Mouse (Mus musculus) thymus, postnatal 25 days (tissue): Measurements from ENCODE around the gene Nap1l1.
"Not testable (repeated sequence)": the region's sequence is repeated elsewhere in the genome, so short reads cannot be mapped to it uniquely, and the experiment has no call there.

Experiments
- DNase-seq: peaks from one replicate; pipeline ENCODE4 v3.0.0; 2022

Gene Nap1l1

DNA sequence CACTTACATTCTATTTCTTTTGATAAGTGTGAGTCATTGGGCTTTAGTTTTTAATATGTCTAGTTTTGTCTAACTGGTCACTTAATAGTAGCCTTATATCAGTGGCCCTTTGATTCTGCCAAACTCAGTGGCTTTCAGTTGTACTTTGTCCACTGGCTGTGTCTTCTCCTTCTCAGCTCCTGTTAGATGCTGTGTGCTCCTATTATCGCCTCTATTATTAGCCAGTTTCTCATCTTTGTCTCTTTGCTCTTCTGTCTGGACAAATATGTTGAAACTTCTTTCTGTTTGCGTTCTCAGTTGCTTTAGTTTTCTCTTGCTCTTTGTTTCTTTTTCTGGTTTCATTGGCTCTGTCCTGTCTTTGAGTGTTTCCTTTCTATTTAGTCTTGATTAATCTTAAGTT lies 9.6 kb downstream of the Nap1l1 start:
- DNase-seq: no peak

DNA sequence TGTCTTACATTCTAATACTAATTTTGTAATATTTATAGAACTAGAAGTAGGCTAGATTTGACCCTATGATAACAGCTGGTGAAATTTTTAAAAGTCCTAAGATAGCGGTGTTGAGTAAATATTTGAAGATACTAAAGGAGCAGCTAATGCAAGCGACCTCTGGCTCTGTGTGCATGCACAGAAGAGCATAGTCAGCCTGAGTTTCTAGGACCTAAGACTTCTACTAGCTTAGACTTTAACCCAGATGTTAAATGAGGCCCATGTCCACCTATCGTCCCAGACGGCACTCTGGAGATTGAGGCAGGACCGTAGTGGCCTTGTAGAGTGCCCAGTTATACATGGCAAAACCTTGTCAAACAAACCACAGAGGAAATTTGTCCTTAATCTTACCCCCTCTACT lies 11.1 kb downstream of the Nap1l1 start:
- DNase-seq: no peak

DNA sequence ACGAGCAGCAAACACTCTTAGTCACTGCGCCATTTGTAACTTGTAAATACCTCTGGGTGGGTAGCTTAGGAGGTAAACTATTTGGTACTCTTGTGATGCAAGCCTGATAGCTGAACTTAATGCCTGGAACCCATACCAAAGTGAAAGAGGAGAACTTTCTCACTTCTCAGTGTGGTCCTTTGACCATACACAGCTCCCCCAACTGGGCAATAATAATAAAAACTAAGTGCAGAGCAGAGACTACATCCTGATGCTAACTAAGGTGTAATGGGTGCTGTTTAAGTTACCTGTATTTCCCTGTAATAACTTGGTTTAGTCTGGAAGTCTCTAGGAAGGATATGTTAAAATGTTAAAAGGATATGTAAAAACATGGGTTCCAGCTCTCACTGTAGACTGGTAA lies 15.8 kb downstream of the Nap1l1 start:
- DNase-seq: no peak

DNA sequence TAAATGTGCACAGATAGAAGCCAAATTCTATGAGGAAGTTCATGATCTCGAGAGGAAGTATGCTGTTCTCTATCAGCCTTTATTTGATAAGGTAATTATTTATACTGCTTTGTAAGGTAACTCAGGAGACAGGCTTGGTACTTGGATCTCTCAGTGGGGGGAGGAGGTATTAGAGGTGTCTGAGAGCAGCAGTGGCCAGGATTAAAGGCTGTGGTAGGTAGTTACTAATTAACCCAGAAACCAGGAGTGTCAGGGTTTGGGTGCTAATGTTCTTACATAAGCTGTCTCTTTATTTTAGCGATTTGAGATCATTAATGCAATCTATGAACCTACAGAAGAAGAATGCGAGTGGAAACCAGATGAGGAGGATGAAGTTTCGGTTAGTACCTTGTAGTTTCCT lies 17.1 kb downstream of the Nap1l1 start:
- DNase-seq: not testable (repeated sequence)

DNA sequence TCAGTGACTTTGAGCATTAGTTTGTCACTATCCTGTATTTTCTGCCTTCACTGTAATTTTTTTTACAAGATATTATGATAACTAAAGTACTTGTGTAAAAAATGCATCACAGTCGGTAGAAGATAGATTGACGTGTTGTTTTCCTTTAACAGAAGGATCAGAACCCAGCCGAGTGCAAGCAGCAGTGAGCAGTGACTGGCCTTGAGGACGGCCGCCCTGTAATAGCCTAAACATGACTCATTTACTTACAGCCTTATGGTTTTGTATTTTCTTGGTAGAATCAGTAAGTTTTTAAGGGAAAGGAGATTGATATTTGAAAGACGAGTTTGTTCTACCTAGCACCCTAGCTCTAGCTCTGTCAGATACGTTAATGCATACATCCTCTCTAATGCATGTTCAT lies 22.9 kb downstream of the Nap1l1 start:
- no peak for DNase-seq

DNA sequence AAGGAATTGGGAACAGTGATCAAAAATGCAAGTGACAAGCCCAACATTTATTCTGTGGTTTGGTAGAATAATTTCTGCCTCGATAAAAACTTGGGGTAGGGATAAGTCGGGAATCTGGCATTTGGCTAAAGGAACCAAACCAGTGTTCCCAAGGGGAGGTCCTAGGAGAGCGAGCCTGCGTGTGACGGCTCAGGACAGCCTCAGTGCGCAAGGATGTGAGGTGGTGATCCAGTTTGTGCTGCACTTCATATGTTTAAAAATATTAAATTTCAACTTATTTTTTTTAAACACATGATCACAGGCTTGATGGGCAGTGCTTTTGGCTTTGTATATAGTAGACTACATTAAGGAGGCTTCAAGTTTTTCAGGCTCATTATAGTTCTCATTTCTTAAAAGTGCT lies 26.9 kb downstream of the Nap1l1 start:
- no peak for DNase-seq

DNA sequence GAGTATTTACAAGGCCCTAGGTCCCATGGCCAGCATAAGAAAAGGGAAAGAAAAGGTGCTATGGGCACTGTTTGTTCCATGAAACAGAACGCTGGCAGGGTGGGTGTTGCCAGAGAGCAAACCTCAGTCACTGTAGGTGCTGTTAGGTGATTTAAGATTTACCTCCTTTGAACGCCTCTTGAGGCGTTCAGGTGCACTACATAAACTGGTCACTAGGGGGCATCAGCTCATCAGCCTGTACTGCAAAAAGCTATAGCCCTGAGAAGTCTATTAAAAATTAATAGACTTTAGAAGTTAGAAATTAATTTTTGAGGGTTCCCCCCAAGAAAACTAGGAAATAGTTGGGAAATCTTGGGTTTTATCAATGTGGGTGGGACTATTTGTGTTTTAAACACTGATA lies 30.0 kb downstream of the Nap1l1 start:
- DNase-seq: peak; percentile 83

DNA sequence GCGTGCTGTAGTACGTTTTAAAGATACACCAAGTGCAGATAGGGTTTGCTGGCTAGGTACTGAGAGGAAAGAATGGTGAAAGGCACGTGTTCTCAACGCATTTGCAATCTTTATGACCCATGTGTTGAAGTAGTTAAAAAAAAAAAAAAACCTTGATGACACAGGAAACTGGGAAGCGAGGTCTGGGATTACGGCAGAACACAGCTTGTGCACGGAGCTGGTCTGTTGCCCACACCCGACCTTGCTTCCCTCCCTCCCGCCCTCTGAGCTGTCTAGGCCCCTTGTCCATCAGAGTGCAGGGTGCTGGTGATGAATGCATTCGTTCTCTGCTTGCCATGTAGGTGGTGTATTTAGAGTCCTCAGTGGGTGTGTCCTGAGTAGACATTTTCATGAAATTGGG lies 30.7 kb downstream of the Nap1l1 start:
- no peak for DNase-seq

DNA sequence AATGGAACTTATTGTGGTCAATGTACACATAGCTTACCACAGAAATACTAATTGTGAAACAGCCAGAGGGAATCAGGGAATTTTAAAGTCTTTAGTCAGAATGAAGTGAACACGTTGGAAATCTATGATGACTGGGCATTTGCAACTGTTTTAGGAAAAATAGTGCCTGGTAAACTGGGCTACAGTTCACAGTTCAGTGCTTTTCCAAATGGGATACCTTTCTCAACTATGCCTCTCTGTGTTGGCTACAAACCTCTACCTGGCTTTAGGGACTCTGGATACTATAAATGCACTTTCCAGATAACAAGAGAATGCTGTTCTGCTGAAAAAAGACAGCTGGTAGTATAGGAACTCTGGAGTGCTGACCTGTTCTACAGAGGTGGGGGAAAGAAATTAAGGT lies 31.6 kb downstream of the Nap1l1 start:
- no peak for DNase-seq

DNA sequence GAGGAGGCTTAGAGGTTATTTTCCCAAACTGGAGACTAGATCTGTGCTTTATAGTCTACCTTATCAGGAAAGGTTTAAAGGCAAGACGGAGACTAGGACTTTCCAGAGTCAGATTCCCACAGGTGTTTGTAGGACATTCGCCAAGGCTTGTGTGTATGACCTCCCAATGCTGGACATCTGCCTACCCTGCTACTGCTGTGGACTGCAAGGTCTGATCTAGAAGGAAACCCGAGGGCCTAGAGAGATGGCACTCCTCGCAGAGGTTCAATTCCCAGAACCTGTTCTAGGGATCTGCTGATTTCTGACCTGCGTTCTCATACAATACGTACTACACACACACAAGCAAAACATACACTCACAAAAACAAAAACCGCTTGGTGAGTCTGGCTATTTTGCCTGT lies 32.4 kb downstream of the Nap1l1 start:
- no peak for DNase-seq

DNA sequence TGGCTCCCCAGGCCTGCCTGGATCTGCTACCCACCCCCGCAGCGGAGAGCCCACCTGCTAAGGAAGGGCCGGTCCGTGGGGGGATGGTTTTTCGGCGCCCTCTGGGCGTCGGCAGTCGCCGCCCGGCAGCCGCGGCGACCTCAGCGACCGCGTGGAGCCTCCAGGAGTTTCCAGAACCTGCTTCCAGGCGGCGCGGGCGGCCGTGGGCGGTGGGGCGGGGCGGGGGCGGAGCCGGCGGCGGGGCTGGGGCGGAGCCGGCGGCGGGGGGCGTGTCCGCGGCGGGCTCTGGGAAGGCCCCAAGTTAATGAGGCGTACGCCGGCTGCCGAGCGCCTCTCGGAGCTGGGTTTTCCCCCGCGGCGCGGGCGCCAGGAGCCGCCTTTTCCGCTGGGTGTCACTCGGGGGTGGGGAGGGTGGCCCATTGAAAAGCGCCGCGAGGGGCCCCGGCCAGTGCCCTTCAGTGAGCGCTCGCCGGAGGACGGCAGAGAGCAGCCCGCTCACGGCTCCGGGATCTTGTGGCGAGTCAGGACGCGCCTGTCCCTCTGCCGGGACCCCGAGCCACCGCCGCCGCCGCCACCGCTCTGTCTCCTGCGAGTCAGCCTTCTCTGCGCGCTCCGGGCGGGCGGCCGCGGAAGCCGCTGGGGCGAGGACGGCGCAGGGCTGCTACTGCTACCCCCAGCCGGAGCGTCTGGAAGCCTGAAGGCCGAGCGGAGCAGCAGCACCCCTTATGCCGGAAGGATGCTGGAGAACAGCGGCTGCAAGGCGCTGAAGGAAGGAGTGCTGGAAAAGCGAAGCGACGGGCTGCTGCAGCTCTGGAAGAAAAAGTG lies 33.3 kb downstream of the Nap1l1 start, which contains the start of gene Phlda1:
Gene Phlda1 (plus strand): TSS at position 186 of the 825 bp plus-strand sequence.
- peak; percentile 95 for DNase-seq

DNA sequence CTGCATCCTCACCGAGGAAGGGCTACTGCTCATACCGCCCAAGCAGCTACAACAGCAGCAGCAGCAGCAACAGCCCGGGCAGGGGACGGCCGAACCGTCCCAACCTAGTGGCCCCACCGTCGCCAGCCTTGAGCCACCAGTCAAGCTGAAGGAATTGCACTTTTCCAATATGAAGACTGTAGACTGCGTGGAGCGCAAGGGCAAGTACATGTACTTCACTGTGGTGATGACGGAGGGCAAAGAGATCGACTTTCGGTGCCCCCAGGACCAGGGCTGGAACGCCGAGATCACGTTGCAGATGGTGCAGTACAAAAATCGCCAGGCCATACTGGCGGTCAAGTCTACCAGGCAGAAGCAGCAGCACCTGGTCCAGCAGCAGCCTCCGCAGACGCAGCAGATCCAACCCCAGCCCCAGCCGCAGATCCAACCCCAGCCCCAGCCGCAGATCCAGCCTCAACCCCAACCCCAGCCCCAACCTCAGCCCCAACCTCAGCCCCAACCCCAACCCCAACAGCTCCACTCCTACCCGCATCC lies 34.0 kb downstream of the Nap1l1 start:
- DNase-seq: no peak

DNA sequence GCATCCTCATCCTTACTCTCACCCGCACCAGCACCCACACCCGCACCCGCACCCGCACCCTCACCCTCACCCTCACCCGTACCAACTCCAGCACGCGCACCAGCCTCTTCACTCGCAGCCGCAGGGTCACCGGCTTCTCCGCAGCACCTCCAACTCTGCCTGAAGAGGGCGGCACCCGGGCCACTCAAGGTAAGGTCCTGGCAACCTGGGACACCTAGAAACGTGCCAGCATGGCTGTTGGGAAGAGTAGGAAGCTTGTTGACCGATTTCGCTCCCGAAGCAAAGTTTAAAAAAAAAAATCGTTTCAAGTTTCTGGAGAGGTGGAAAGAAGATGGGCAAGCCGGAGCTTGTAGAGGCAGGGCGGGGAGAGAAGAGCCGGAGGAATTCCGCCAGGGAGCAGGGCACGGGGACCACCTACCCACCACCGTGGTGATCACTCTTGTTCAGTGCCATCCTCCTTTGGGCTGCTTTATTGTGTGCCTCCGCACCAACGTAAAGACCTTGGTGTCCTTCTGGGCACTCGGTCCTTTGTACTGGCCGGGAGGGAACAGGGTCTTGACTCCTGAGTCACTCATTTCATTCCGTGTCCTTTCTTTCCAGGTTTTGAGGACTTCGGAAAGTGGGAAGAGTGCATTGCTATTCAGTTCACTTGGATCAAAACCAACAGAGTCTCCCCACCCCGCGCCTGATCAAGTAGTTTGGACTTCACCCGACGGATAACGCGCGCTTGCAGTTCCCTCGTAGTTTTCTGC lies 34.6 kb downstream of the Nap1l1 start:
- DNase-seq: peak; percentile 87

DNA sequence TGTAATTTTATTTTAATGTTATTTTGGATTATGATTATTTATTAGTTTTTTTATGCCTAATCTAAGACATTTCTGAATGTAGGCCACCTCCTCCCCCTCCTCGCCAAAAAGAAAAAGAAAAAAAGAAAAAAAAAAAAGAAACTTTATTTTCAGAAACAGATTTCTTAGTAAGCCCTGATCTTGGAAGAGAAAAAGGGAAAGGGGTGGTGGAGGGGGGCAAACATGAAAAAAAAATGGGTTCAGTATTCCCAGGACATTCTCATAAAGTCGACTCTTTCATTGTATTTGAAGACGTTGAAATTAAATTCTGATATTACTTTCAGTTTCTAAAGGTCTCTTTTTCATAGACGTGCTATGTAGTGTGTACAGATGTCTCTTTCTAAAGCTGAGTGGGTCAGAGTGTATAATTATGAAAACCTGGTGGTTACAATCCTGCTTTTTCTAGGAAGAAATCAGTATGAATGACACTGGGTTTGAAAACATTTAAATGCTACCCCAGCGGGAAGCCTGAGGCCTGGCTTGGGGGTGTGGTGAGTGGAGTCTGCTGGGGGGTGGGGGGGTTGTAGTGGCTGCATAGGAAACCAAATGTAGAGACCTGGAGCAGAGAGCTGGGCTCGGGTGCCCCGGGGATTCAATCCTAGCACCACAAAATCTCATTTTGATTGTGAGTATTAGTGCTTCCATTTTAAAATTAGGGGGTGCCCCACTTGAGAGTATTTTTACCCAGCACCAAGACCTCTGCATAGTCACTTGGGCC lies 35.5 kb downstream of the Nap1l1 start:
- DNase-seq: no peak

DNA sequence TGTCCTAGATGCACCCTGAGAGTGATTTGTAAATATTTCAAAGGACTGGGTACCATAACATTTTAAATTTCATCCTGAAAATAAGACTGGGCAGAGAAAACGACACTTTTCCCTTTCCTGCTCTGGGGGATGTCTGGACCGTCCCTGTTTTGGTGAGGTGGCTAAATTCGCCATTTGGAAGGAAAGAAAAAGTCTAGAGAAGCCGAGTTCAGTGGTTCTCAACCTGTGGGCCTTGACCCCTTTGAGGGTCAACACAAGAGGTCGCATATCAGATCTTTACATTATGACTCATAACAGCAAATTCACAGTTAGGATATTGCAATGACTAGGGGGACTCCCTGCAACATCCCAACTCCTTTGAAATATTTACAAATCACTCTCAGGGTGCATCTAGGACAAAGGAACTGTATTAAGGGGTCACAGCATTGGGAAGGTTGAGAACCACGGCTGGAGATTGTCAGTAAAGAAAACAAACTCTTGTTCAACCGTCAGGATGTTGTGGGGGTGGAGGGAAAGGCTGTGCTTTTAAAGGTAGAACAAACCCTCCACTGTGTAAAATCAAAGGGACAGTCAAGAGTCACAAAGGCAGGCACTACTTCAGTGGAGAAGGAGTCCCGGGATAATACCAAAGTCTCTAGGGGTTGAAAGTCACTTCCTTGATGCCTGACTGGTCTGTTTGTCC lies 36.2 kb downstream of the Nap1l1 start:
- DNase-seq: no peak

DNA sequence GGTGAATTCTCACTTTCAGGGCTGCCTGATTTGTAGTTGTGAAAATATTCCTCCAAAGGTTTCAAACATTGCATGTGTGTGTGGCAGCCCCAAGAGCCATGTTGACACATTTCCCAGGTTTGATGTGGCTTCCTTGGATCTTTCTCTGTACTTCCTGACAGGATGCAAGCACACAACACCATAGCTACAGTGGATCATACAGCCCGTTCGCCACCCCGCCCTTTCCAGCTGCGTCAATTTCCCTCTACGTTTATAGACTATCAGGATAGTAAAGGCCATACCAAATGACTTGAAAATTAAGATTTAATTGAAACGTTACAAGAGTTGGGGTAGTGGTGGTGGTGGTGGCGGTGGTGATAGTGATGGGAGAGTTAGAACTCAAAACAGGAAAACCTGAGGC lies 37.0 kb downstream of the Nap1l1 start:
- no peak for DNase-seq

DNA sequence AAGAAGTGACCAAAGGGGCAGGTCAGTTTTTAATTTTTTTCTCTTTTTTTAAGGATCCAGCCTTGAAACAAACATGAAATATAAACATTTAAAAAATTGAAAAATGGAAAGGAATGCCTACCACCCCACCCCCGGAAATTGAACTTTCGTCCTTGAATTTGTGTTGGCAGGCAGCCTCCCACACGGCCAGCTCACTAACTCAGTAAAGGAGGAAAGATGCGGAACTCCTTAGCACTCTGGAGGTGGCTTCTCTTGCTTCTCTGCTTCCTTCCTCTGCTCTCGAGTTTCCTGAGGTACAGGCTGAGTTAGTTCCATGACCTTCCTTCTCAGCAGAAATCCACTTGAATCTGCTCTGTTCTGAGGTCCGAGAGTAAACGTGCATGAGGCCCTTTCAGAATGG lies 37.8 kb downstream of the Nap1l1 start:
- DNase-seq: no peak

DNA sequence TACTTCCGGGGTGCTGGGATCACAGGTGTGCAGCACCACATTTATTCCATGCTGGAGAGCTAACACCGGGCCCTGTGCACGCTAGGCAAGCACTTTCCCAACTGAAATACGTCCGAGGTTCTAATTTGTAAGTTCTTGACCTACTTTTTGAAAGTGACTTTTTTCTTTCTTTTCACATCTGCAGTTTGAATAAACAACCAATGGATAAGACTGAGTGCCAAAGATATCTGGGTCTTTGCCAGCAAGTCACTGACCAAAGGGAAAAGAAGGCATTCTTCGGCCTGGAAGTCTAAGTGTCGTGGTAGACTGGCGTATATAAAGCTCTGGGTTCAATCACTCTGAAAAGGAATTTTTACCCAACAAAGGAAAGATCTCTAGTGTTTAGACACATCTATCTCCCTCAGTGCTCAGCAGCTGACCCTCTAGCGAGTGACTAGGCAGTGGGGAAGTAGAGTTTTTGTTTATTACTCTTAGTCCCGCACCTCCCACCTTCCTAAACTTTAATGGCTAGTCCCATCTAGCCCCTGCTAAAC lies 39.1 kb downstream of the Nap1l1 start:
- no peak for DNase-seq

DNA sequence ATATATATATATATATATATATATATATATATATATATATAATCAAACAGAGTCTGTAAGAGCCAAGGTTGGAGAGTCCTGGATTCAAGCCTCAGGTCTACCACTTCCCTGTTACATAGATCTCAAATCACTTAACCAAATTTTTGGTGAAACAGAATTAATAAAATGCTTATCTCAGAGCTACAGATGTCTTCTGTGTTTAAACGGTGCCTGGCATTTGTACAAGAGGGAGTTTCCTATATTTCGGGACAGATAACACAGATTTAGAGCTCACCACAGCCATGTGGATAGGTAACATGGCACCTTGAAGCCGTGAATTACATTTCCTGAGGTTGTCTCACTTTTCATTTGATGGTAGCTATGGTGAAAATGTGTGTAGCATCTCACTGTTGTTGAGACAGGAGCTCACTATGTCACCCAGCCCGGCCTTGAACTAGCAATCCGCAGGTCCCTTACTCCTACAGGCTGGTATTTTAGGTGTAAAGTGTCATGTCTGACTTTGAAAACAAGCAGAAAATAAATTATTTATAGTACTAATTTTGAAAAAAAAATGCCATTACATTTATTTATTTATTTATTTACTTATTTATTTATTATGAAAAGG lies 41.4 kb downstream of the Nap1l1 start:
- no peak for DNase-seq

DNA sequence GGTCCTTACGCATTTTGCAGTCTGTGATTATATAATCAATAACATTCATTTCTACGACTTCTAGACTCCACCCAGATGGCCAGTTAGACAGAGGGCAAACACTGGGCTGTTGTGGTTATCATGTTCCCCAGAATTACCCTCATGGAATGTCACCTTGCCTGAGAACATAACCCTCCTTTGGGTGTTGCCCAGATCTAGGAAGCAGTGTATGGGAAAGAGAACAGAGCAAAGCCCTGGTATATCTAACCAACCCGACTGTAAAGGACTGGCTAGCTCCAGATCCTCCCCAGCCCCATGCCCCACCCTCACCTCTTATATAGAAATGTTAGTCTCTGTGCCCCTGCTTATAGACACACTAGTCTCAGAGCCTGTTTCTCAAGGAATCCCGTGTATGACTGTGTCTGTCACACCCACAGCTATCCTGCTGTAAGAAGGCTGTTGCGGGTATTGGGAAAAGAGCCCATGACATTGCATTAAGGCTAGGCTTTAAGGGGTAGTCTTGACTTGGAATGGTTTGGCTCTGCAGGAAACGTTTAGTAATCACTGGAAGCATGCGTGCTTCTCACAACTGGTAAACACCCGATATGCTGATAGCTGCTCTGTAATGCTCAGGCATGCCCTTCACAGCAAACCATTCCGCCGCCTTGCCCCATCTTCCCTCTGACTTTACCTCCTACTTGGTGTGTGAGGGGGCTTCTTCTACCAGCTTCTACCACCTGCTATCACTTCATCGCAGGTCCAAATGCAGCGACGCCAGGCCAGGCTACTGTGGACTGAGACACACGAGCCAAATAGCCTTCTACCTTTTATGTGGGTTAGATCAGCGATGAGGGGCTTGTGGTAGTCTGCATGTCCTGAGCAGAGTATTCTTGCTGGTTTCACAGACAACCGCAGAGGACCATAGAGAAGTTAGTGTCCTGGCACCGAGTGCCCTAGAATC lies 42.3 kb downstream of the Nap1l1 start:
- no peak for DNase-seq

DNA sequence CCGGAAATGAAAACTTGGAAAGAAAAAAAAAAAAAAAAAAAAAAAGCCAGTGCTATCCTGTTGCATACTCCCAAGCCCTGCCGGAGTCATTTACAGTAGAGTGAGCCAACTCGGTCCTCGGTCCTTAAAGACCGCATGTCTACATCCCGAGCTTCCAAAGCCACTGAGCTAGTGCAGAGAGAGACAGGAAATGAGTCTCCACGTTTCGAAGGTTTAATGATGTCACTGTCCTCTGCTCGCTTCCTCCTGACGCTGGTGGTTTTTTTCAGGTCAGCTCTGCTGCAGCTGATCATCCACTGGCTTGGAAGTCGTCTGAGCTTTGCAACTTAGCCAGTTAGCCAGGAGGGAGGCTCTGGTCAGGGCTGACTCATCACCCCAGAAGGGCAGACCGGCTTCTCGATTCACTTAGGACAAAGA lies 43.2 kb downstream of the Nap1l1 start:
- DNase-seq: peak; percentile 50
